29 mouse cellular contexts compared by ENCODE assay signal in genomic region chr12:85514958-85515357, GRCm38 (mm10).
"Had no signal": no experiment of that assay in that cellular context is flagged by ENCODE, and none has a peak within 500 bp of the region (broad histone marks: within the 10 kb centered on the region; RNA-seq: fewer than 3 reads in every experiment).

No protein-coding gene starts in this region.

- H3K9ac ChIP-seq: limb, embryonic 12.5 days; limb, embryonic 13.5 days; limb, embryonic 15.5 days; liver, embryonic 12.5 days; liver, embryonic 13.5 days; liver, embryonic 14.5 days; liver, embryonic 15.5 days; liver, postnatal 0 days; lung, embryonic 14.5 days; lung, embryonic 15.5 days; midbrain, embryonic 12.5 days; midbrain, embryonic 13.5 days; midbrain, embryonic 15.5 days; neural tube, embryonic 12.5 days had no signal

- H3K4me3 ChIP-seq: limb, embryonic 10.5 days; limb, embryonic 12.5 days; limb, embryonic 13.5 days; limb, embryonic 15.5 days; liver, embryonic 12.5 days; liver, embryonic 13.5 days; liver, embryonic 15.5 days; lung, embryonic 15.5 days; megakaryocyte, embryonic 14.5 days; midbrain, embryonic 10.5 days; midbrain, embryonic 12.5 days; midbrain, embryonic 13.5 days; midbrain, embryonic 15.5 days; neural tube, embryonic 12.5 days had no signal

- H3K4me2 ChIP-seq: limb, embryonic 12.5 days; limb, embryonic 13.5 days; limb, embryonic 15.5 days; liver, embryonic 11.5 days; liver, embryonic 12.5 days; liver, embryonic 13.5 days; liver, embryonic 15.5 days; lung, embryonic 14.5 days; lung, embryonic 15.5 days; midbrain, embryonic 11.5 days; midbrain, embryonic 12.5 days; midbrain, embryonic 13.5 days; midbrain, embryonic 15.5 days; neural tube, embryonic 12.5 days had no signal

- DNase-seq: left cerebral cortex, postnatal 4 days; liver; liver, embryonic 13.5 days; liver, postnatal 0 days; lung, adult 18-20 months; lung, adult 2 months; lung, embryonic 14.5 days; lung, postnatal 10 days; lung, postnatal 14 days; lung, postnatal 36 days; lung, postnatal 4 days; midbrain, embryonic 14.5 days had no signal

- H3K27ac ChIP-seq: limb, embryonic 12.5 days; limb, embryonic 13.5 days; limb, embryonic 15.5 days; liver, embryonic 12.5 days; liver, embryonic 13.5 days; liver, embryonic 14.5 days; liver, embryonic 15.5 days; lung, embryonic 15.5 days; macrophage; midbrain, embryonic 10.5 days; midbrain, embryonic 12.5 days; midbrain, embryonic 13.5 days; midbrain, embryonic 15.5 days; neural tube, embryonic 12.5 days had no signal

- H3K4me1 ChIP-seq: limb, embryonic 10.5 days; liver, embryonic 12.5 days; liver, embryonic 13.5 days; liver, embryonic 15.5 days; lung, embryonic 15.5 days; megakaryocyte, embryonic 14.5 days; midbrain, embryonic 10.5 days; midbrain, embryonic 12.5 days; midbrain, embryonic 13.5 days; midbrain, embryonic 15.5 days; neural tube, embryonic 12.5 days had no signal

- H3K9me3 ChIP-seq: limb, embryonic 10.5 days; limb, embryonic 12.5 days; limb, embryonic 13.5 days; limb, embryonic 15.5 days; liver, embryonic 12.5 days; liver, embryonic 13.5 days; liver, embryonic 15.5 days; lung, embryonic 15.5 days; midbrain, embryonic 10.5 days; midbrain, embryonic 12.5 days; midbrain, embryonic 13.5 days; midbrain, embryonic 15.5 days; neural tube, embryonic 12.5 days had no signal

- H3K27me3 ChIP-seq: limb, embryonic 12.5 days; limb, embryonic 13.5 days; limb, embryonic 15.5 days; liver, embryonic 12.5 days; liver, embryonic 13.5 days; liver, embryonic 15.5 days; lung, embryonic 15.5 days; midbrain, embryonic 12.5 days; midbrain, embryonic 13.5 days; midbrain, embryonic 15.5 days; neural tube, embryonic 12.5 days had no signal

- H3K36me3 ChIP-seq: limb, embryonic 10.5 days; limb, embryonic 12.5 days; limb, embryonic 13.5 days; limb, embryonic 15.5 days; liver, embryonic 12.5 days; liver, embryonic 13.5 days; liver, embryonic 15.5 days; lung, embryonic 15.5 days; midbrain, embryonic 10.5 days; midbrain, embryonic 12.5 days; midbrain, embryonic 13.5 days; midbrain, embryonic 15.5 days; neural tube, embryonic 12.5 days had no signal
